Mouse (Mus musculus) liver, postnatal 0 days (tissue): ENCODE results near the gene Oard1.

ENCODE experiments used
- CTCF ChIP-seq: sonication (generic); IDR thresholded peaks from 2 replicates; pipeline ENCODE4 v1.5.1; 2016; ENCODE audit warnings: antibody characterized with exemption, low read depth
- EP300 ChIP-seq: IDR thresholded peaks from 2 replicates; pipeline ENCODE4 v1.6.1; 2016; ENCODE audit warnings: antibody characterized with exemption, low read depth, mild to moderate bottlenecking

GRCm38 (mm10) chr17:48434479-48434878, 24.7 kb downstream of the Oard1 start:
- TF ChIP-seq CTCF = no peak
- TF ChIP-seq EP300 = no peak
